Mouse (Mus musculus) adrenal gland, adult 10 weeks (tissue): ENCODE measurements around the gene Eps8l1. TPM values are rescaled to one million over a fixed set of nuclear protein-coding genes. Genes with fewer than 3 reads are reported as not detected.

Experiments used
- polyA plus RNA-seq: library from polyadenylated mRNA; stranded (reverse); fragments of 350-450 nt; fragmentation: Illumina TruSeq; extraction: RNeasy Lipid Tissue Mini Kit (QIAGEN cat#74804); gene quantifications from one replicate; pipeline ENCODE4 v1.2.3, GENCODE M21; 2014; ENCODE audit warnings: low read depth, low replicate concordance

Gene Eps8l1
- polyA plus RNA-seq, result 0.35 TPM

GRCm38 (mm10) chr7:4460576-4461434, at the start of gene Eps8l1:
Eps8l1 (plus strand) TSS chr7:4460674.

DNA sequence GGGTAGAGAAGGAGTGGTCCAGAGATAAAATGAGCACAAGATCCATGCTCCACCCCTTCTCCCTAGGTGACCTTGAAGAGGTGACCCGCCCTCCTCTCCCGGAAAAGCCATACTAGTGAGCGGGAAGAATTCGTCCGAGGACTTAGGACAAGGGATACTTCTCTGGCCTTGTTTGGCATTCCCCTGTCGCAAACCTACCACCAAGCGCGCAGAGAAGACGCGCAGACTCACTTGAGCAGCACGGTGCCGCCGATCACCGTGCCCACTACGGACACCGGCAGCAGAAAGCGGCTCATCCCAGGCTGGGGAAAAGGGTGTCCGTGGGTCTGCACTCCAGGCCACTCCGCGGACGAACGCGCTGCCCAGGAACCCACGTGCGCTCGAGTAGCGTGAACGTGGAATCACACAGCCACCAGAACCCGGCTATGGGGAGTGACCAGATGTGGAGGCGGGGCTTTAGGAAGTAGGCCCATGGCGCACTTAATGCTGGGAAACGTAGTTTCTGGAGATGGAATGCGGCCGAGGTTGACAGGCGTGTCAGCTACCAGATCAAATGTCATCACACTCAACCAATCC, 15.2 kb upstream of the Eps8l1 start, which contains the start of gene Rdh13:
Gene Rdh13 (minus strand): TSS at position 434 of the 576 bp plus-strand sequence.

DNA sequence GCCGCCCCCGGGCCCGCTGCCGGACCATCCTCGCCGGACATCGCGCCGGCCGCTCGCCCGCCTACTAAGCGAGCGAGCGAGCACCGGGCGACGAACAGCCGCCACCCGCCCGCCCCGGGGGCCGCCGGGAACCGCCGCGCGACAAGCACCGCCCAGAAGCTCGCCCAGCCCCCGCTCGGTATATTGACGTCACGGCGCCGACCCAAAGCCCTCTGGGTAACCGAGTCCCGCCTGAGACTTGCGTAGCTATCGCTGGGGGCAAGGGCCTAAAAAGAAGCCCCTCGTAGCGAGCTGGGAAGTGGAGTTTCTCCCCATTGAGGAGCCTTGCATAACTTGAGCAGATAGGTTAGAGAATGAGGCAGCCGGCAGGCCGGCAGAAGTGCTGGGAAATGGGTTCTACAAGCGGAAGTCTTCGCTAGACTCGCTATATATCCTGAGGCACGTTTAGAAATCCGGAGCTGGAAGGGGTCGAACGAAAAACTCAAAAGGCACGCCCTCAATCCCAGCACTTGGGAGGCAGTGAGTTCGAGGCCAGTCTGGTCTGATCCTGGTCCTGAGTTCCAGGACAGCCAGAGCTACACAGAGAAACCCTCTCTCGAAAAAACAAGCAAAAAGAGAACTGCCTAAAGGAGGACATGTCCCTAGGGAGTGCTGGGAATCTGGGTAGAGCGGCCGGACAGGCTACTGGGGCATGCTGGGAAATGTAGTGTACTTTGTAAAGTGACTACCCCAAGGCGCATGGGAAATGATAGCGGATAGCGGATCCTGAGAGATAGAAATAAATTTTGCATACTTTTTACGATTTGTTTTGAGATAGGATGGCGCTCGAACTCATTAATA, 41.3 kb downstream of the Eps8l1 start, which contains the start of gene Ppp1r12c:
Gene Ppp1r12c (minus strand): TSS at position 123 of the 840 bp plus-strand sequence.

GRCm38 (mm10) chr7:4516332-4517050, 56.0 kb downstream of the Eps8l1 start, which contains the start of gene Tnnt1:
Tnnt1 (minus strand) TSS chr7:4516382.

GRCm38 (mm10) chr7:4524212-4524922, 63.9 kb downstream of the Eps8l1 start, which contains the start of gene Tnni3:
Tnni3 (minus strand) TSS chr7:4524229.

Other genes starting within 250 kb of the Eps8l1 start
- 6.6 TPM for gene Lilra5, start 222.9 kb upstream of the Eps8l1 start, polyA plus RNA-seq
- 0.70 TPM for gene Ncr1, start 123.0 kb upstream of the Eps8l1 start, polyA plus RNA-seq
- not detected for gene Gp6, start 62.9 kb upstream of the Eps8l1 start, polyA plus RNA-seq
- gene Rdh13, start 15.0 kb upstream of the Eps8l1 start, polyA plus RNA-seq, result 5.3 TPM
- 9.2 TPM for gene Ppp1r12c, start 41.0 kb downstream of the Eps8l1 start, polyA plus RNA-seq
- gene Tnnt1, start 55.7 kb downstream of the Eps8l1 start, polyA plus RNA-seq, result not detected
- gene Tnni3, start 63.6 kb downstream of the Eps8l1 start, polyA plus RNA-seq, result not detected
- not detected for gene Dnaaf3, start 71.8 kb downstream of the Eps8l1 start, polyA plus RNA-seq
- gene Syt5, start 86.9 kb downstream of the Eps8l1 start, polyA plus RNA-seq, result 1.2 TPM
- not detected for gene Ptprh, start 143.4 kb downstream of the Eps8l1 start, polyA plus RNA-seq
- 0.99 TPM for gene Tmem86b, start 170.7 kb downstream of the Eps8l1 start, polyA plus RNA-seq
- 11.8 TPM for gene Ppp6r1, start 198.3 kb downstream of the Eps8l1 start, polyA plus RNA-seq
- not detected for gene Hspbp1, start 224.4 kb downstream of the Eps8l1 start, polyA plus RNA-seq
- gene Brsk1, start 229.9 kb downstream of the Eps8l1 start, polyA plus RNA-seq, result 0.35 TPM